Mouse (Mus musculus): ENCODE results near the gene Fam222a. TPM values are rescaled to one million over a fixed set of nuclear protein-coding genes. Genes with fewer than 3 reads are reported as not detected.

Fam222a gene
- total RNA-seq (2021) = 1 to 10 TPM; 5.1 to 6.6 TPM

- peak; percentile 53 to 55 for DNase-seq (ENCODE audit: extremely low spot score in 1 of 2, low spot score in 1 of 2)
Measured at GRCm38 (mm10) chr5:114567565-114568197, at the start of gene Fam222a. Gene Fam222a, plus strand, starts transcription at chr5:114568016.

- DNase-seq (ENCODE audit: extremely low spot score in 1 of 2, low spot score in 1 of 2) = no peak
Measured at GRCm38 (mm10) chr5:114528355-114528754, 39.5 kb upstream of the Fam222a start.

- no peak for DNase-seq (ENCODE audit: extremely low spot score in 1 of 2, low spot score in 1 of 2)
Measured at GRCm38 (mm10) chr5:114530337-114530736, 37.5 kb upstream of the Fam222a start.

GRCm38 (mm10) chr5:114532055-114532454 lies 35.8 kb upstream of the Fam222a start:
- no peak for DNase-seq (ENCODE audit: extremely low spot score in 1 of 2, low spot score in 1 of 2)

- peak in 1 of 2 experiments; percentile 17 for DNase-seq (ENCODE audit: extremely low spot score in 1 of 2, low spot score in 1 of 2)
Measured at GRCm38 (mm10) chr5:114537308-114538020, 30.4 kb upstream of the Fam222a start.

GRCm38 (mm10) chr5:114538021-114538405 lies 29.8 kb upstream of the Fam222a start:
- DNase-seq (ENCODE audit: extremely low spot score in 1 of 2, low spot score in 1 of 2) = no peak

GRCm38 (mm10) chr5:114538752-114539151 lies 29.1 kb upstream of the Fam222a start:
- DNase-seq (ENCODE audit: extremely low spot score in 1 of 2, low spot score in 1 of 2) = peak in 1 of 2 experiments; percentile 10

GRCm38 (mm10) chr5:114539766-114540165 lies 28.1 kb upstream of the Fam222a start:
- no peak for DNase-seq (ENCODE audit: extremely low spot score in 1 of 2, low spot score in 1 of 2)

GRCm38 (mm10) chr5:114541656-114542445 lies 26.0 kb upstream of the Fam222a start:
- no peak for DNase-seq (ENCODE audit: extremely low spot score in 1 of 2, low spot score in 1 of 2)

- DNase-seq (ENCODE audit: extremely low spot score in 1 of 2, low spot score in 1 of 2) = no peak
Measured at GRCm38 (mm10) chr5:114543656-114544055, 24.2 kb upstream of the Fam222a start.

- DNase-seq (ENCODE audit: extremely low spot score in 1 of 2, low spot score in 1 of 2) = no peak
Measured at GRCm38 (mm10) chr5:114544205-114544604, 23.6 kb upstream of the Fam222a start.

- no peak for DNase-seq (ENCODE audit: extremely low spot score in 1 of 2, low spot score in 1 of 2)
Measured at GRCm38 (mm10) chr5:114545076-114545475, 22.7 kb upstream of the Fam222a start.

- no peak for DNase-seq (ENCODE audit: extremely low spot score in 1 of 2, low spot score in 1 of 2)
Measured at GRCm38 (mm10) chr5:114548976-114549375, 18.8 kb upstream of the Fam222a start.

GRCm38 (mm10) chr5:114549770-114550169 lies 18.0 kb upstream of the Fam222a start:
- DNase-seq (ENCODE audit: extremely low spot score in 1 of 2, low spot score in 1 of 2) = no peak

GRCm38 (mm10) chr5:114550431-114550830 lies 17.4 kb upstream of the Fam222a start:
- no peak for DNase-seq (ENCODE audit: extremely low spot score in 1 of 2, low spot score in 1 of 2)

GRCm38 (mm10) chr5:114550886-114551492 lies 16.8 kb upstream of the Fam222a start:
- no peak for DNase-seq (ENCODE audit: extremely low spot score in 1 of 2, low spot score in 1 of 2)

GRCm38 (mm10) chr5:114552507-114553208 lies 15.2 kb upstream of the Fam222a start:
- no peak for DNase-seq (ENCODE audit: extremely low spot score in 1 of 2, low spot score in 1 of 2)

GRCm38 (mm10) chr5:114553706-114554105 lies 14.1 kb upstream of the Fam222a start:
- DNase-seq (ENCODE audit: extremely low spot score in 1 of 2, low spot score in 1 of 2) = no peak

GRCm38 (mm10) chr5:114555424-114555823 lies 12.4 kb upstream of the Fam222a start:
- DNase-seq (ENCODE audit: extremely low spot score in 1 of 2, low spot score in 1 of 2) = no peak

GRCm38 (mm10) chr5:114556109-114556508 lies 11.7 kb upstream of the Fam222a start:
- no peak for DNase-seq (ENCODE audit: extremely low spot score in 1 of 2, low spot score in 1 of 2)

All from layer of hippocampus, postnatal 25 days (tissue).